Mouse (Mus musculus): ENCODE results near the gene Slc46a2.

DNA sequence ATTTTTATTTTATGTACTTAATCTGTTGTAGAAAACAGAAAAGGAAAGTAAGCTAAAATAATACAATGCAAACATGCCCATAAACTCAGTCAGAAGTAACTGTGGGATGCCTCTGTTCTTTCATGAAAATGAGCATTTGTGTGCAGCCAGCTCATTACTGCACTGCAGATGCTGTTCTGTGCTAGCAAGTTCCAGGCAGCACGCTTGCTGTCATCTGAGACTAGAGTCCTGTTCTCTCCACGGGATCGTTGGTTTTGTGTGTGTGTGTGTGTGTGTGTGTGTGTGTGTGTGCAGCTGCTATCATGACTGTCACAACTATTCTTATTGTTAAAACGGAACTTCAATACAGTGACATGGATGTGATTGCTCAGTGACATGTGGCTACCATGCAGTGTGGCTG, 53.0 kb downstream of the Slc46a2 start:
- TF ChIP-seq ZC3H11A (IDR thresholded peaks at IDR 0.05; ENCODE audit: borderline replicate concordance, low read depth, low read length) (no peak), ZNF384 (IDR thresholded peaks at IDR 0.05; ENCODE audit: low read depth, low read length) (no peak), HCFC1 (IDR thresholded peaks at IDR 0.05; ENCODE audit: borderline replicate concordance, insufficient read depth, low read length) (no peak)
